Mouse (Mus musculus) hindbrain, embryonic 13.5 days (tissue): ENCODE results near the gene B4galt2. TPM values are rescaled to one million over a fixed set of nuclear protein-coding genes. Genes with fewer than 3 reads are reported as not detected.

Experiments
- ATAC-seq: fragments of 200-750 bp; cut with Nextera tagmentation; 2 replicates; pipeline ENCODE4 v1.8.0; 2017; ENCODE audit warnings: moderate TSS enrichment; ENCODE audit not compliant: low FRiP score
- H3K27ac ChIP-seq: fragments of 300-500 bp; sonication (generic); 2 replicates; pipeline ENCODE4 v1.5.1; 2015; ENCODE audit warnings: inconsistent platforms, mild to moderate bottlenecking, moderate library complexity
- H3K27me3 ChIP-seq: fragments of 300-500 bp; sonication (generic); 2 replicates; pipeline ENCODE4 v1.6.1; 2015; ENCODE audit warnings: mild to moderate bottlenecking, inconsistent platforms
- H3K36me3 ChIP-seq: fragments of 300-500 bp; sonication (generic); 2 replicates; pipeline ENCODE4 v1.6.1; 2015; ENCODE audit warnings: mild to moderate bottlenecking, inconsistent platforms
- H3K4me1 ChIP-seq: fragments of 300-500 bp; sonication (generic); replicated peaks from 2 replicates; pipeline ENCODE4 v1.6.1; 2015; ENCODE audit warnings: inconsistent platforms
- H3K4me2 ChIP-seq: fragments of 300-500 bp; sonication (generic); 2 replicates; pipeline ENCODE4 v1.6.1; 2015; ENCODE audit warnings: inconsistent platforms, mild to moderate bottlenecking, moderate library complexity
- H3K4me3 ChIP-seq: fragments of 300-500 bp; sonication (generic); 2 replicates; pipeline ENCODE4 v1.5.1; 2015; ENCODE audit warnings: mild to moderate bottlenecking, inconsistent platforms
- H3K9ac ChIP-seq: fragments of 300-500 bp; sonication (generic); 2 replicates; pipeline ENCODE4 v1.6.1; 2015; ENCODE audit warnings: mild to moderate bottlenecking, inconsistent platforms
- H3K9me3 ChIP-seq: fragments of 300-500 bp; sonication (generic); 2 replicates; pipeline ENCODE4 v1.6.1; 2016; ENCODE audit warnings: inconsistent platforms
- WGBS: fragments of 180-500 bp; shearing (Covaris S2); methylation state at CpG from one replicate; pipeline ENCODE4 v1.1.7; 2015; 5-methylcytosine and 5-hydroxymethylcytosine counted together
- polyA plus RNA-seq: library from polyadenylated mRNA; unstranded; fragments of >200 nt; fragmentation: Nextera tagmentation; extraction: Ambion mirVana; gene quantifications from 2 replicates; pipeline ENCODE4 v1.2.1, GENCODE M21; 2015

Gene B4galt2
- polyA plus RNA-seq, 1 experiment from 2014 or later = 45.2 TPM

GRCm38 (mm10) chr4:117904094-117904493 lies 20.8 kb upstream of the B4galt2 start:
- 93% methylated on average over 10 of the region's 10 CpGs for WGBS
- H3K4me3 ChIP-seq = no peak overlapping the region
- H3K4me2 ChIP-seq = no peak overlapping the region
- no peaks in the 10 kb centered on the region for H3K27me3 ChIP-seq
- no peak overlapping the region for H3K9ac ChIP-seq
- ATAC-seq = no peak
- peaks cover 23% of the 10 kb centered on the region for H3K4me1 ChIP-seq
- H3K36me3 ChIP-seq = peaks cover 77% of the 10 kb centered on the region
- no peaks in the 10 kb centered on the region for H3K9me3 ChIP-seq
- H3K27ac ChIP-seq = no peak overlapping the region

DNA sequence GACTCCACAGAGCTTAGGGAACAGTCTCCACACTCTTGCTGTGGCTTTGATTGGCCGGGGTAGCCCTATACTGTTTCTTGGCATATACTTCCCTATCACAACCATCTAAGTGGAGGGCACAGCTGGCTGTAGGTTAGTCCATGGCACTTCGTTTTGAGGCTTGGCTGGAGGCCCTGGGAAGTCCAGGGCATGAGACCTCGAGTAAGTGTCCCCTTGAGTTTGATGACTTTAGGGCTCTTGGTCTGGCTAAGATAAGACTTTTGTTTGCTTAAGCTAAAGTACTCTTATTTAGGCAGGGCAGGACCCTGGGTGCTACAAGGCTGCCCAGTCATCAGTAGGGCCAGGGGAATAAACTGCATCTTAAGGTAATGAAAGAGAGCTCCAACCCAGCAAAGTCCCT lies 14.8 kb upstream of the B4galt2 start:
- H3K4me2 ChIP-seq = no peak overlapping the region
- ATAC-seq = no peak
- no peaks in the 10 kb centered on the region for H3K27me3 ChIP-seq
- no peaks in the 10 kb centered on the region for H3K9me3 ChIP-seq
- H3K36me3 ChIP-seq = peaks cover 92% of the 10 kb centered on the region
- no peak overlapping the region for H3K4me3 ChIP-seq
- 92% methylated on average over 3 of the region's 3 CpGs for WGBS
- H3K27ac ChIP-seq = no peak overlapping the region
- no peak overlapping the region for H3K9ac ChIP-seq
- H3K4me1 ChIP-seq = no peaks in the 10 kb centered on the region

GRCm38 (mm10) chr4:117896031-117896430 lies 12.7 kb upstream of the B4galt2 start:
- Histone ChIP-seq H3K27ac (no peak overlapping the region), H3K4me2 (no peak overlapping the region), H3K36me3 (peaks cover 71% of the 10 kb centered on the region), H3K4me1 (peaks cover 5% of the 10 kb centered on the region), H3K9me3 (no peaks in the 10 kb centered on the region), H3K27me3 (no peaks in the 10 kb centered on the region), H3K4me3 (no peak overlapping the region), H3K9ac (no peak overlapping the region)
- 94% methylated on average over 6 of the region's 6 CpGs for WGBS
- no peak for ATAC-seq

- no peak overlapping the region for H3K9ac ChIP-seq
- ATAC-seq = no peak
- peaks cover 11% of the 10 kb centered on the region for H3K4me1 ChIP-seq
- H3K4me2 ChIP-seq = no peak overlapping the region
- H3K36me3 ChIP-seq = peaks cover 66% of the 10 kb centered on the region
- no peaks in the 10 kb centered on the region for H3K27me3 ChIP-seq
- WGBS = 83% methylated on average over 7 of the region's 7 CpGs
- H3K27ac ChIP-seq = no peak overlapping the region
- no peaks in the 10 kb centered on the region for H3K9me3 ChIP-seq
- H3K4me3 ChIP-seq = no peak overlapping the region
These were observed 12.1 kb upstream of the B4galt2 start for GRCm38 (mm10) chr4:117895339-117895738.

DNA sequence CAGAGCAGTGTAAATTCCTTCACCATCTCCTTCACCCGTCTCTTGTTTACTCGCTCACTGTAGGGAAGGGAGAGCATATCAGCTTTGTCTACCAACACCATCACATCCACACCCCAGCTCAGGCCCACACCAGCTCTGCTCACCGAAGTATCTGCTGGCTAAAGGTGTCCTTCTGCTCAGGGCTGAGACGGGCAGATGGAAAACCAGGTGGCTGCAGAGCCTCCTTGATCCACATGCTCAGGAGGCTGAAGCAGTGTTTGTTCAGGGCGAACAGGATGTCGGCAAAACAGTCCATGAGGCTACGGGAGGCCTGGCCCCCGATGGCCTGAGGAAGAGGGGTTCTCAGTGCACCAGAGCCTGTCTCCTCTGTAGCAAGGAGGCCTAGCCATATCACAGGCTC lies 11.3 kb upstream of the B4galt2 start:
- no peak for ATAC-seq
- Histone ChIP-seq H3K4me2 (no peak overlapping the region), H3K36me3 (peaks cover 66% of the 10 kb centered on the region), H3K27me3 (no peaks in the 10 kb centered on the region), H3K4me1 (peaks cover 12% of the 10 kb centered on the region), H3K27ac (no peak overlapping the region), H3K9ac (no peak overlapping the region), H3K9me3 (no peaks in the 10 kb centered on the region), H3K4me3 (no peak overlapping the region)
- 94% methylated on average over 8 of the region's 8 CpGs for WGBS

- H3K36me3 ChIP-seq = peaks cover 60% of the 10 kb centered on the region
These were observed 10.1 kb upstream of the B4galt2 start for GRCm38 (mm10) chr4:117893376-117893775.

DNA sequence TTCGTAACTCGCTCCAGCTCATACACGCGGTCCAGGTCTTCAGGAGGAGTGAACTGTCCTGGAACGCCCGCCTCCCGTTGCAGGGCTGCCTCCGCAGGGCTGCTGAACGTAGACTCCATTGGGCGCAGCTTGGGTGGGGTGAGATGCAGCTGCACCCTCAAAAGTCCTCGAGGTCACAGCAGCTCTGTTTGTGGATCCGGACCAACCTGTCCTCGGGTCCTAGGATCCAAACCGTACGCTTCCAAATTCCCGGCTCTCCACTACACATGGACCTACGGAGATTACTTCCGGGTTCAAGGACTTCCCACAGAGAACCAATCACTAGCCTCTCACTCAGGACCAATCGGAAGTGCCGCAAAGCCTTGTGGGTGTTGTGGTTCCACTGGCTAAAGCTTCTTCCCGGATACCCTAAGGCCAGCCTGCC lies 8.5 kb upstream of the B4galt2 start, which contains the start of gene Dph2:
Gene Dph2 (minus strand): TSS at position 295 of the 424 bp plus-strand sequence.
- H3K27ac ChIP-seq = no peak within 1 kb of the TSS
- peak within 1 kb of the TSS; percentile 71 for H3K9ac ChIP-seq
- H3K4me2 ChIP-seq = peak within 1 kb of the TSS; percentile 92
- peaks cover 45% of the 10 kb centered on the region for H3K36me3 ChIP-seq
- under 1% methylated on average over 21 of the region's 21 CpGs for WGBS
- H3K4me1 ChIP-seq = peaks cover 18% of the 10 kb centered on the region
- peak; percentile 83 for ATAC-seq
- no peaks in the 10 kb centered on the region for H3K27me3 ChIP-seq
- H3K4me3 ChIP-seq = peak within 1 kb of the TSS; percentile 73
- H3K9me3 ChIP-seq = no peaks in the 10 kb centered on the region

More at GRCm38 (mm10) chr4:117893376-117893775, 10.1 kb upstream of the B4galt2 start:
- H3K9me3 ChIP-seq = no peaks in the 10 kb centered on the region
- H3K4me3 ChIP-seq = no peak overlapping the region
- peaks cover 12% of the 10 kb centered on the region for H3K4me1 ChIP-seq
- H3K4me2 ChIP-seq = no peak overlapping the region
- WGBS = 27% methylated on average over 9 of the region's 9 CpGs
- H3K27me3 ChIP-seq = no peaks in the 10 kb centered on the region
- H3K9ac ChIP-seq = no peak overlapping the region
- no peak overlapping the region for H3K27ac ChIP-seq
- ATAC-seq = no peak

GRCm38 (mm10) chr4:117890750-117891149 lies 7.5 kb upstream of the B4galt2 start:
- H3K9ac ChIP-seq = no peak overlapping the region
- peaks cover 28% of the 10 kb centered on the region for H3K4me1 ChIP-seq
- no peaks in the 10 kb centered on the region for H3K9me3 ChIP-seq
- WGBS = 60% methylated on average over 8 of the region's 8 CpGs
- peak overlapping the region; percentile 92 for H3K4me2 ChIP-seq
- H3K27me3 ChIP-seq = no peaks in the 10 kb centered on the region
- no peak overlapping the region for H3K27ac ChIP-seq
- H3K4me3 ChIP-seq = peak overlapping the region; percentile 73
- H3K36me3 ChIP-seq = peaks cover 39% of the 10 kb centered on the region
- ATAC-seq = no peak

DNA sequence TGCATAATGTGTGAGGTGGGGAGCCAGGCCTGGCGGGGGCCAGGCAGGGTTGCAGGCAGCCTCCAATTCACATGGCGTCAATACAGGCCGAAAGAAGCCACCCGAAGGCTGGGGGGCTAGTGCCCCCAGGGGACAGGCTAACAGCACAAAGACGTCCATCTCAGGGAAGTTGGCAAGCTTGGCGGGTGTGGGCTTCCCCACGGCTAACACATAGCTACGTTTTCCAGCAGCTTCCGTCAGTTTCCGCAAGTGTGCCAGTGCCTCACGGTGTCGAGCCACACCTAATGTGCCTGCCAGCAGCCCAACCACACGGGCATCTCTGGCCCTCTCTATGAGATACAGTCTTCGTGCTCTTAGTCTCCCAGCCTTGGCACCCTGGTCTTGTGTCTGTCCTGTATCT lies 6.7 kb upstream of the B4galt2 start:
- peaks cover 33% of the 10 kb centered on the region for H3K4me1 ChIP-seq
- 0 out of 2 replicates have a peak overlapping the region, but pooled peaks have one; percentile 73 for H3K4me3 ChIP-seq
- no peak for ATAC-seq
- H3K27ac ChIP-seq = no peak overlapping the region
- no peaks in the 10 kb centered on the region for H3K9me3 ChIP-seq
- no peak overlapping the region for H3K9ac ChIP-seq
- 94% methylated on average over 14 of the region's 14 CpGs for WGBS
- no peak overlapping the region for H3K4me2 ChIP-seq
- peaks cover 39% of the 10 kb centered on the region for H3K36me3 ChIP-seq
- H3K27me3 ChIP-seq = no peaks in the 10 kb centered on the region

- Histone ChIP-seq H3K4me3 (no peak overlapping the region), H3K4me2 (no peak overlapping the region), H3K9ac (no peak overlapping the region), H3K36me3 (peaks cover 39% of the 10 kb centered on the region), H3K27ac (no peak overlapping the region), H3K27me3 (no peaks in the 10 kb centered on the region), H3K4me1 (peaks cover 39% of the 10 kb centered on the region), H3K9me3 (no peaks in the 10 kb centered on the region)
- ATAC-seq = no peak
- 95% methylated on average over 15 of the region's 15 CpGs for WGBS
These were observed 6.2 kb upstream of the B4galt2 start for GRCm38 (mm10) chr4:117889471-117889870.

GRCm38 (mm10) chr4:117887920-117888319 lies 4.6 kb upstream of the B4galt2 start:
- Histone ChIP-seq H3K36me3 (peaks cover 37% of the 10 kb centered on the region), H3K9ac (peak overlapping the region; percentile 97), H3K27me3 (no peaks in the 10 kb centered on the region), H3K4me2 (peak overlapping the region; percentile 91), H3K27ac (no peak overlapping the region), H3K4me1 (peaks cover 49% of the 10 kb centered on the region), H3K9me3 (no peaks in the 10 kb centered on the region), H3K4me3 (peak overlapping the region; percentile 92)
- no peak for ATAC-seq
- WGBS = 73% methylated on average over 2 of the region's 2 CpGs

DNA sequence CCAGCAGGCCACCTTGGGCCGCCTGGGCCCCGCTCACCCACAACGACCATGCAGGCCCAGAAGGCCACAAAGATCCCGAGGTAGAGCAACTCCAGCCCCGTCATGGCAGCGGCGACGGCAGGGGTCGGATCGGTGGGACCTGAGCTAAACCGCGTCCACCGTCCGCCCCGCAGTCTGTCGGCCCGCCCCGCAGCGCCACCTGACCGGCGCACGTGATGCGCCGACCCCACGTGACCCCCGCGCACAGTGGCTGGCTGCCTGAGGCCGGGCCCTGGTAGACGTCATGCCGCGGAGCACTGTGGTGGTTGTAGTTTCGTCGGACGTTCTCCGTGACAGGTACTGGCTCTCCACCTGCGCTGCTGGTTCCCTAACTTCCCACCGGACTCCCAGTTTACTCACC lies 3.8 kb upstream of the B4galt2 start, which contains the start of gene Atp6v0b:
Gene Atp6v0b (minus strand): TSS at position 201 of the 400 bp plus-strand sequence.
- peaks cover 55% of the 10 kb centered on the region for H3K4me1 ChIP-seq
- peak within 1 kb of the TSS; percentile 97 for H3K9ac ChIP-seq
- peak within 1 kb of the TSS; percentile 91 for H3K4me2 ChIP-seq
- peak; percentile 79 for ATAC-seq
- under 1% methylated on average over 37 of the region's 37 CpGs for WGBS
- H3K9me3 ChIP-seq = no peaks in the 10 kb centered on the region
- H3K4me3 ChIP-seq = peak within 1 kb of the TSS; percentile 92
- peak within 1 kb of the TSS; percentile 71 for H3K27ac ChIP-seq
- no peaks in the 10 kb centered on the region for H3K27me3 ChIP-seq
- H3K36me3 ChIP-seq = peaks cover 37% of the 10 kb centered on the region

GRCm38 (mm10) chr4:117886644-117887043 lies 3.4 kb upstream of the B4galt2 start:
- no peaks in the 10 kb centered on the region for H3K27me3 ChIP-seq
- H3K27ac ChIP-seq = peak overlapping the region; percentile 71
- 2% methylated on average over 23 of the region's 24 CpGs for WGBS
- peak overlapping the region; percentile 92 for H3K4me3 ChIP-seq
- no peak for ATAC-seq
- peaks cover 37% of the 10 kb centered on the region for H3K36me3 ChIP-seq
- H3K4me2 ChIP-seq = peak overlapping the region; percentile 91
- H3K9me3 ChIP-seq = no peaks in the 10 kb centered on the region
- peaks cover 60% of the 10 kb centered on the region for H3K4me1 ChIP-seq
- H3K9ac ChIP-seq = peak overlapping the region; percentile 97
